Mouse (Mus musculus) thymus, postnatal 10 days (tissue): ENCODE results near the gene Pi4ka.

Experiments used
- DNase-seq, 2 experiments: peaks; one replicate each; pipeline ENCODE4 v3.0.0; 2021; ENCODE audit warnings: low spot score in 2 of 2

The Pi4ka gene

GRCm38 (mm10) chr16:17405736-17406443 is at the start of gene Pi4ka, which contains the start of gene Snap29:
Gene Pi4ka (minus strand): TSS chr16:17406314.
Gene Snap29 (plus strand): TSS chr16:17405986.
- DNase-seq = peak; percentile 100

GRCm38 (mm10) chr16:17452373-17452715 is 46.2 kb upstream of the Pi4ka start:
- peak in 1 of 2 experiments; percentile 32 for DNase-seq

GRCm38 (mm10) chr16:17451541-17452372 is 45.6 kb upstream of the Pi4ka start, which contains the start of gene Crkl:
Gene Crkl (plus strand): TSS chr16:17451987.
- peak; percentile 97 to 99 for DNase-seq

- no peak for DNase-seq
These were observed 26.5 kb upstream of the Pi4ka start for GRCm38 (mm10) chr16:17432576-17432975.

- no peak for DNase-seq
These were observed 16.9 kb upstream of the Pi4ka start for GRCm38 (mm10) chr16:17423021-17423420.

- no peak for DNase-seq
These were observed 4.1 kb upstream of the Pi4ka start for GRCm38 (mm10) chr16:17410209-17410608.

GRCm38 (mm10) chr16:17409046-17409445 is 2.9 kb upstream of the Pi4ka start:
- no peak for DNase-seq

GRCm38 (mm10) chr16:17406512-17407231 is 558 bp upstream of the Pi4ka start:
- DNase-seq = peak in 1 of 2 experiments; percentile 7

- peak in 1 of 2 experiments; percentile 58 for DNase-seq
These were observed 830 bp downstream of the Pi4ka start for GRCm38 (mm10) chr16:17405271-17405696.

- DNase-seq = peak; percentile 20 to 63
These were observed 3.3 kb downstream of the Pi4ka start for GRCm38 (mm10) chr16:17402855-17403254.

GRCm38 (mm10) chr16:17392784-17393183 is 13.3 kb downstream of the Pi4ka start:
- no peak for DNase-seq

GRCm38 (mm10) chr16:17383594-17384326 is 22.4 kb downstream of the Pi4ka start:
- no peak for DNase-seq

- no peak for DNase-seq
These were observed 23.8 kb downstream of the Pi4ka start for GRCm38 (mm10) chr16:17382306-17382705.

GRCm38 (mm10) chr16:17358787-17359186 is 47.3 kb downstream of the Pi4ka start:
- no peak for DNase-seq

GRCm38 (mm10) chr16:17356031-17356430 is 50.1 kb downstream of the Pi4ka start:
- DNase-seq = no peak

GRCm38 (mm10) chr16:17346766-17347165 is 59.3 kb downstream of the Pi4ka start:
- no peak for DNase-seq

GRCm38 (mm10) chr16:17345813-17346155 is 60.3 kb downstream of the Pi4ka start:
- no peak for DNase-seq

GRCm38 (mm10) chr16:17345141-17345812 is 60.8 kb downstream of the Pi4ka start:
- DNase-seq = no peak

GRCm38 (mm10) chr16:17341847-17342246 is 64.3 kb downstream of the Pi4ka start:
- DNase-seq = no peak

GRCm38 (mm10) chr16:17340705-17341104 is 65.4 kb downstream of the Pi4ka start:
- DNase-seq = no peak

- no peak for DNase-seq
These were observed 66.4 kb downstream of the Pi4ka start for GRCm38 (mm10) chr16:17339701-17340100.
